Mouse (Mus musculus) brown adipose tissue, adult 24 weeks (tissue): ENCODE measurements around the gene Dedd. TPM values are rescaled to one million over a fixed set of nuclear protein-coding genes. Genes with fewer than 3 reads are reported as not detected.

Experiments used
- H3K27ac ChIP-seq: fragments of 200-500 bp; replicated peaks from 2 replicates; pipeline ENCODE4 v1.5.1; 2012; ENCODE audit warnings: low read depth, mild to moderate bottlenecking, low read length
- H3K4me1 ChIP-seq: fragments of 200-500 bp; 2 replicates; pipeline ENCODE4 v1.6.1; 2012; ENCODE audit warnings: low read length, mixed read lengths; ENCODE audit not compliant: control insufficient read depth, insufficient read depth, insufficient read length
- H3K4me3 ChIP-seq: fragments of 200-500 bp; 2 replicates; pipeline ENCODE4 v1.5.1; 2012; ENCODE audit warnings: low read depth, mild to moderate bottlenecking, low read length, moderate library complexity; ENCODE audit not compliant: insufficient read depth
- polyA plus RNA-seq: library from polyadenylated mRNA; stranded (reverse); fragments of >200 nt; gene quantifications from 2 replicates; pipeline ENCODE4 v1.2.4, GENCODE M21; 2012; ENCODE audit not compliant: missing spikeins, insufficient read depth, insufficient read length

The Dedd gene
- polyA plus RNA-seq = 22.3 and 27.1 TPM in 2 replicates

DNA sequence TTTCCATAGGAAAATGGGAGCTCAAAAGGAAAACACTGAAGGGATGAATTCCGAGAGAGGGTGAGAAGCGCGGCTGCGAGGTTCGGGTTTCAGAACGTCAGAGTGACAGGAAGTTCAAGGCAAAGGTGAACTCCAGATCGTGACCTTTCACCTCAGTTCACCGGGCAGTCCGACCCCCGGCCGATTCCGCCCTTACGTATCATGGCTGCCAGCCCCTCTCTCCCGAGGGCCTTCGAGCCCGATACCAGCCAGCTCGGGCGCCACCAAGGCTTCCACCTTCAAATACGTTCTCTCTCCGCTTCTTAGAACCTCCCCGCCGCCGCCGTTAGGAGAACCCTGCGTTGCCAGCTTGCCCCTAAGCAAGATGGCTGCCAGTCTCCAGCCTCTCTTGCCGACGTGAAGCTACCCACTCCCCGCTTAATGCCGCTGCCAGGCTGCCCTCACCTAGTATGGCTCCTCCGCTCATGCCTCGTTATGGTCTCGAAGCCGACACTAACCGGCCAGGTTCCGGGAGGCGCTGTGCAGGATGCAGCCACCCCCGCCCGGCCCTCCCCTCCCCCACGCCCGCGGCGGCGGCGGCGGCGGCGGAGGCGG lies at the start of gene Dedd:
Gene Dedd, plus strand, starts transcription at position 307 of the 594 bp plus-strand sequence.
- H3K4me1 ChIP-seq = no peaks in the 10 kb centered on the region; the same call in 1 of the 2 replicates
- peak within 1 kb of the TSS; percentile 87 for H3K4me3 ChIP-seq
- peak within 1 kb of the TSS; percentile 98 for H3K27ac ChIP-seq

DNA sequence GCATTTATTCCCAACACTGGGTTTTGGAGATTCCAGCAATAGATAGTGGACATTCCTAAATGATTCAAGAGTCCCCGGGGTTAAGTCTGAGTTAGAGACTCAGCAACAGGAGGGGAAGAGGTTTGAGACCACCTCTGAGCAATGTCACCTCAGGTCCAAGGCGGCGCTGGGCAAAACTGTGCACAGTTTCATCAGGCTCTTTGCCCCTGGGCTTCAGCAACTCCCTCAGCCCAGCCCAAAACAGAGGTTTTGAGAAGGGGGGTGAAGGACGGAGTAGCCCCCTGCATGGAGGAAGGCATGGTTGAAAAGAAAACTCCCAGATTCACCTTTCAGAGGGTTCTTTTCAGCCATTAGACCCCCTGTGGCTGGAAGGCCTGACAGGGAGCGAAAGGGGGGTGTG lies 49.2 kb upstream of the Dedd start:
- no peak overlapping the region for H3K27ac ChIP-seq
- peak overlapping the region; percentile 83 for H3K4me3 ChIP-seq
- H3K4me1 ChIP-seq = peaks cover 5% of the 10 kb centered on the region; the same call in 1 of the 2 replicates

DNA sequence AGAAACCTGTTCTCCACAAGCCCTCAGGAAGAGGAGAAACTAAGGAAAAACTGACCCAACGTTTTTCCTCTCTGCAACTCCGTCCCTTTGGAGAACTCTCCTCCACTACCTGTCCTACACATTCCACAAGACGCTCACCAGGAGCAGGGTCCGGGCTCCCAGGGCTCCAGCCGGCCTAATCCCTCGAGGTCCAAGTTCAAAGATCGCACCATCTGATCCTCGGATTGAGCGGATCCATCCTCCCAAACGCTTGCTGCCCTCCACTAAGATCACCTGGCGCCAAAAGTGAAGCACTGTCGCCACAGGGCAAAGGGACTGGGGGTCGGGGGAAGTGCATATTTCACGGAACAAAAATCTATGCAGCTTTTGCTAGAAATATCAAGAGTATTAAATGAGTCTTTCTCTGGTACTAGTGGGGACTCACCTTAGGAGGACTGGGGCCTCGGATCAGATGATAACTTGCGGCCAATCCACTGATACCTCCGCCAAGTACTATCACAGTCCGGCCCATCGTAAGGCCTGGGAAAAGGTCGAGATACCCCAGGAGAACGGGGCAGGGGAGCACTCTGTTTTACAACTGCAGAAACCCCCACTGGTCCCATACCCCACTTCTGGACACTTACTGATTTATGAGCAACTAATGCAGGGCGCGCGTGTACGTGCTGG lies 48.6 kb upstream of the Dedd start:
- Histone ChIP-seq H3K4me1 (peaks cover 5% of the 10 kb centered on the region), H3K27ac (0 out of 2 replicates have a peak overlapping the region, but pooled peaks have one; percentile 13), H3K4me3 (peak overlapping the region; percentile 83)

DNA sequence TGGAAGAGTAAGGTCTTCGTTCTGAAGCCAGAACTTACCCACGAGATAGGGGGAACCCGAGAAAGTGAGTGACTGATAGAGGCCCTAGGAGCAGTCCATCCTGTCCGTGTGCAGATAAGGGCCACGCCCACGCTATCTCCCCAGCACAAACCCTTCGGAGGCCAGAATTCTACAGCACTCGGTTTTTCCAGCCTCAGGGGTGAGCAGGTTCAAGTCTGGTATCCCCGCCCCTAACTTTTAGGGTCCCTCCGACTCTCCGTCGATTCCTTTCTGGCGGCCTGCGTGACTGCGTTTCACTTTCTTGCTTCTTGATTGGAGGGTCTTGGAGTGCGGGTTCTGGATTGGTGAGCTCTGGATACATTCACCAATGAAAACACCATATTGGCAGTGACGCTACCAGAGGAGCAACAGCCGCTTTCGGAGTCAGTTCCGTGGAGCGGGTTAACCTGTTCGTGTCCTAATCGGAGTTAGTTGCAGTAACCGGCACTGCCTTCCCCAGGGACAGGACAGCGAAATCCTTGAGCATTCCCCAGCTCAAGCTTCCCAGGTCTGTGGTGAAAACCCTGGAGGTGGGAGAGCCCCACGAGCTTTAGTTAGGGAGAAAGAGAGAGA lies 47.9 kb upstream of the Dedd start, which contains the start of gene Ppox:
Gene Ppox, minus strand, starts transcription at position 271 of the 612 bp plus-strand sequence.
- Histone ChIP-seq H3K27ac (peak within 1 kb of the TSS; percentile 69), H3K4me1 (peaks cover 5% of the 10 kb centered on the region), H3K4me3 (peak within 1 kb of the TSS; percentile 83)

DNA sequence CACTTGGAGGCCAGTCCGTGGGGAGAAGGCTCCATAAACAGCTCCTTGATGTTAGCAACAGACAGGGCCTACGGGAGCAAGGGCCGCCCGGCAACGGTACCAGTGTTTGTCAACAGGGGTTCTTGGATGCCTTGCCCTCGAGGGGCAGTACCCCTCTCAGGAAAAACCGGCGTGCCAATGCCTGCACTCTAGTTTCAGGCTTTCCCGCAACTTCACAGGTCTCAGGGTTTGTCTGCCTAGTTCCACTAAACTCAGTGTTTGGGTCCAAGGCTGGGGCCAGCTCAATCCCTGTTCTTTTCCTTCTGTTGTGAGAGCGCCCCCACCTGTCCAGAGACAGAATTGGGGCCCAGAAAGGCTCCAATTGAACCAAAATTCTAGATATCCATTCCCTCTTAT lies 47.4 kb upstream of the Dedd start:
- peak overlapping the region; percentile 69 for H3K27ac ChIP-seq

DNA sequence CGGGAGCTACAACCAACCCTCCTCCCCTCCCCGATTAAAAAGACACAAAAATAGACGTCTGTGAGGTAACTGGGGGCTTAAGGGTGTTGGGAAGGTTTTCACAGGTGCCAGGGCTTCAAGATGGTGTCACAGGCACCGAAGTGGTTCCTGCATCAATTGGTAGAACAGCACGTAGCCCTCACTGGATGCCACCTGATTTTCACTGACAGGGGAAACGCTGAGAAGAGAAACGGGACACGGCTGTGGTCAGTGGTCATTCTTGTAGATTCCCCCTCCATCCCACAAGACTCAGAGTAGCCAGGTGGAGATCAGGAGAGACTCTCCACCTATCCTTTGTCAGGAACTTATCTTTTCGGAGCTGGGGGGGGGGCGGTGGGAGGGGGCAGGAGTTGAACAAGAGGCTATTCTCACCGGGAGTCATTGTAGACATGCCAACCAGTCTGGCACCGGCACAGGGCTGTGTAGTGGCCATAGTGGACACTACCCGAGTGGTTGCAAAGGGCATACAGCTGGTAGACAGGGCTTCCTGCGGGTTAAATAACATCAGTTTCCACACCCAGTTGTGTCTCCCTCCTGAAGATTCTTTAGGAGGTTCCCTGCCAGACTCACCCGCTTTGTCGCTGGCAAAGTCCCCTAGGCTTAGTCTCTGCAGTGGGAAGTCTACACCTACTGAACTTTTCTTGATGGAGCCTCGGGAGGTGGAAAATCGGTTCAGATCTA lies 46.7 kb upstream of the Dedd start:
- H3K27ac ChIP-seq = no peak overlapping the region
- peaks cover 5% of the 10 kb centered on the region for H3K4me1 ChIP-seq
- H3K4me3 ChIP-seq = no peak overlapping the region

More for the DNA sequence above, 47.4 kb upstream of the Dedd start:
- Histone ChIP-seq H3K4me3 (peak overlapping the region; percentile 74), H3K4me1 (peaks cover 5% of the 10 kb centered on the region)

DNA sequence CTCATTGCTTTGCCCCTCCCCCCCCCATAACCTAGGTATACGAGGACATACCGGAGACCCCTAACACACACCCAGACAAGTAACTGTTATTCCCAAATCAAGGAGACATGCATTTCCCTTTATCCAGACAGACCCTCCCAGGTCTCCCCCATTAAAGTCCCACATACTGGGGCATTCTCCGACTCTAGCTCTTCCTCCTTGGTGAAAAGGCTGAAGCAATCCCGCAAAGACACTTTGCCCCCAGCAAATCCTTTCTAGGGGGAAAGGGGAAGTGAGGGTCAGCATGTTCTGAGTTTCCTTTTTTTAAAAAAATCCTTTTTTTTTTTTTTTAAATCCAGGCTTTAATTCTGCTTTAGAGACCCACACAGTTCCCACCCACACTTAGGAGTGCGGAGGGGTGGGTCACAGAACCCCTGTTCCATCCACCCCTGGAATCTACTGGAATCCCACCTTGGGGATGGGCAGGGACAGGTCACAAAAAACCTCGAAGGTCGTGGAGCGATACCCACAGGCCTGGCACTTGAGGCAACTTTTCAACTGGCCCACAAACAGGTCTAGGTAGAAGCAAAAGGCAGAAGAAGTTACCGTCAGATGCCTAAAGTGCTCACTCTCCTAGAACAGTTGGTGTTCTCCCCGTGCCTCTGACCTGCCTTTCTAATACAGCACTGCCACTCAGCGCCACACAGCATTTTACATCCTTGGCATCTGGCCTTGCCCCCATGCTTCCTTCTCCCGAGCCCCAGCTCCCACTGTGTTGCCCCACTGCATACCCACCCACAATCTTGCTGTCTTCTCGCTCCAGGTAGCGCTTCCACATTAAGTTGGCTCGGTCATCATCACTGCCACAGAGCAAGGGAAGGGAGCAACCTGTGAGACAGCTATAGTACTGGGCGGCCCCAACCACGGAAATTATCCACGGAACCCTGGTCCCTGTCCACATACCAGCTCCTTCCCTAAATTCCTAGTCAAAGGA lies 45.5 kb upstream of the Dedd start:
- peaks cover 5% of the 10 kb centered on the region for H3K4me1 ChIP-seq
- H3K27ac ChIP-seq = no peak overlapping the region
- no peak overlapping the region for H3K4me3 ChIP-seq

DNA sequence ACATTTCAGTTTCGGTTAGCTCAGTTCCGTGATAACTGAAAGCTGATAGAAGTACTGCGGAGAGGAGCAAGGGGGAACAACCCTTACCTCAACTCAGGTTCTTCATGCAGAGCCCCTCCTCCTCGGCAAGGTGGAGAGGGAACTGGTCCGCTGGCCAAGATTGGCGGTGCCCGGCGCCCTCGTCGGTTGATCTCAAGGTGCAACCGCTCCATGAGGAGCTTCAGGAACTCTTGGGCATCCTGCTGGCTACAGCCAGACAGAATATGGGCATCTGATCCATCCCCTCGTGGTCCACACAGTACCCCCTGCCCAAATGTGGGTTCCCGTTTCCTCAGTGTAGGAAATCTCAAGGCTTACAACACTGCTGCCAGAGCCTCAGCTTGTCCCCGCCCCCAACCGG lies 44.5 kb upstream of the Dedd start:
- Histone ChIP-seq H3K27ac (no peak overlapping the region), H3K4me3 (no peak overlapping the region), H3K4me1 (peaks cover 5% of the 10 kb centered on the region)

DNA sequence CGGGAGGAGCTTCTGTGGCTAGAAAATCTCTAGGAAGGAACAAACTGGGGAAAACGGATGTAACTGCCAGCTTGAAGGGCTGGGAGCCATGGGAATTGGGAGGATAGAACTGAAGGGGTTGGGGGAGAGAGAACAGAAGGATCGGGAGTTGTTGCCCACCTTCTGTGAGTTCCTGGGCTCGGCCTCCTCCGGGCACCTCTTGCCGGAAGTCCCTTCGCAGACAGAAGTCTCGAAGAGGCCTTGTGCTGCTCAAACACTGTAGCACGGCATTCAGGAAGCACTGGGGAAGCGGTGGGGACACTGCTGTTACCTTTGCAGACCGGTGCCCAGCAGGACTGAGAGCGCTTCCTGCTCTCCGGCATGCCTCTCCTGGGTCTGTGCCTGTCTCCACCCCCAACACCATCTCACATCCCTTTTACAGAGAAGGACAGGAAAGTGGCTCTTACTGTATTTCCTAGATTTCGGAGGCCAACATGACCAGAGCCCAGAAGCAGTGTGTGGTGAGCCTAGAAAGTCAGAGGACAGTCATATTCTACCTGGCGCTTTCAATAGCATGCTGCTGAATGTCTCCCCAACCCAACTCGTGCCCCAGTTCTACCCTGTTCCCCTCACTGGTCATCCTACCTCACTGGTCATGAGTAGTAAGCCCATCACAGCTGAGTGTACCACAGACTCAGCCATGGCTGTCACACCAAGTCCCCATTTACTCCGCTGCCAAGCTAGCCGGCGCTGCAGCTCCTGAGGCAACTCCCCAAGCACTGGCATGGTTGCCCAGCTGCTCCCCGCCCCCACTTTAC lies 43.7 kb upstream of the Dedd start:
- peak overlapping the region; percentile 19; the same call in 1 of the 2 replicates for H3K4me3 ChIP-seq
- peaks cover 1% of the 10 kb centered on the region for H3K4me1 ChIP-seq
- peak overlapping the region; percentile 16; the same call in 1 of the 2 replicates for H3K27ac ChIP-seq

DNA sequence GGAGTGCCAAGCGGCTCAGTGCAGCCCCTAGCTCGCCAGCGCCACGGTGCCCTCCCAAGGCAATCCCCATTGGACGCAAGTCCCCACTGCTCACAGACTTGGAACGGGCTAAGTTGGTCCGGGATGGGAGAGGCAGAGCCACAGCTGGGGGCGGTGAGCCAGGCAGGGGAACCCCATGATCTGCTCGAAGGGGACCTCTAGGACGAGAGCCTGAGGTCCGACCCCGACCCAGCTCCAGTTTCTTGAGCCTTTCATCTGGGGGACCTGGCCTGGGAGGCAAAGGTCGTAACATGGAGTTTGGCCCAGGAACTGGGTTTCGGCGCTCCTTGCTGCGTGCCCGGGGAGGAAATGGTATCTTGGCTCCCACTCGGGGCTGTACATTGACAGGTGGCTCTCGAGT lies 42.4 kb upstream of the Dedd start:
- H3K4me3 ChIP-seq = no peak overlapping the region; the same call in 1 of the 2 replicates
- no peaks in the 10 kb centered on the region; the same call in 1 of the 2 replicates for H3K4me1 ChIP-seq
- no peak overlapping the region for H3K27ac ChIP-seq

DNA sequence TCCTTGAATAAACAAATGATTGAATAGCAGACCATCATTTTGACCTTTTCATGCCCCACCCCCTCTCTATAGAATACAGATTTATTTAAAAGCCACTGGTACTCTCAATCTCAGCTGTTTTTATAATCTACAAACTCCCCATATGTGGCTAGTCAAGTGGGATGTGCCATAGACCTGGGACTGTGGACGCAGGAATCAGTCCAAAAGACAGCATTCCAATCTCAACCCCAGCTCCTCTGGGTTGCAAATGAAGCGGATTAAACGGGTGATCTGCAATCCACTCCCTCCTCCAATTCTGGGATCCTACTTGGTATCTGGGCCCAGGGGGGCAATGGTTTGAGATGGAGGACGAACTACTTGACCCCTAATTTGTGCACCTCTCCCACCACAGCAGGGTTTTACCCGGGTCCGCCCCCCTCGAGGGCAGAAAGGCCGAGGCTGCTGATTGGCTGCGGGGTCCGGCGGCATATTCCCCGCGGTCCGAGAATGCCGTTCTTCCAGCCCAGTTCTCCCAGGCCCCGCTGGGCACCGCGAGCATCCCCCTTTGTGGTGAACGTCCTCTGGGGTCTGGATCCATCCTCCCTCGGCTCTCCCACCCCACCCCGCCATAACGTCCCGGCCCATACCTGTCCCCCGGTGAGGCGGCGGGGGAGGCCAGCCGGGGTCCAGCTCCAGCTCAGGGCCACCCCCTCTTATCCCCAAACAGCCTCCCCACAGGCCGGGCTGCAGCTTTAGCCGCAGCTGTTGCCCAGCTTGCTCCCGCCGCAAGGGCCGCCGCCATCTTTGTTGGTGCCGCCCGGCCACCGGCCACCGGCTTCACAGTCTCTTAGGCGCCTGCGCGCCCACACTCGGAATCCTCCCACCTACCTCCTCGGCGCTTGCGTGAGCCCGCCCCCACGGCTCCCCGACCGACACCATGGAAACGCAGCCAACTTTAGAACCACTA lies 41.5 kb upstream of the Dedd start, which contains the start of gene Usp21:
Gene Usp21, minus strand, starts transcription at position 856 of the 946 bp plus-strand sequence.
- Histone ChIP-seq H3K27ac (peak within 1 kb of the TSS; percentile 76), H3K4me3 (peak within 1 kb of the TSS; percentile 85), H3K4me1 (peaks cover under 1% of the 10 kb centered on the region; the same call in 1 of the 2 replicates)

DNA sequence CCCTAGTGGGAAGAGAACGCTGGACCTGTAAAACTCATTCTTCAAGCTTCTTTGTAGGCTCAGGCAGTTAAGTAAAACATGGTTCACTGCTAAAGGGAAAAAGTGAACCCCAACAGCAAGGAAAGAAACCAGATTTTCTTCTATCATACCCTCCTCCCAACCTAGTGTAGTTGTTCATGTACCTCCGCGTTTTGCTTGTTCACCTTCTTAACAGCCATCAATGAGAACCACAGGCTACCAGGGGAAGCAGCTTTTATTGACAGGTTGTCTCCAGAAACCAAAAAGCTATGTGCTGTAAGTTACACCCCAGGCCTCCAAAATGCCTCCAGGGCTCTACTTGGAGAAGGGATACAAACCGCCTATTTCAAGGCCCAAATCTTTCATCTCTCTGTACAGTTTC lies 40.6 kb upstream of the Dedd start:
- Histone ChIP-seq H3K4me1 (peaks cover 2% of the 10 kb centered on the region; the same call in 1 of the 2 replicates), H3K4me3 (no peak overlapping the region), H3K27ac (no peak overlapping the region)
